ENCODE assay signal across 1 mouse cellular context in the genomic region with DNA sequence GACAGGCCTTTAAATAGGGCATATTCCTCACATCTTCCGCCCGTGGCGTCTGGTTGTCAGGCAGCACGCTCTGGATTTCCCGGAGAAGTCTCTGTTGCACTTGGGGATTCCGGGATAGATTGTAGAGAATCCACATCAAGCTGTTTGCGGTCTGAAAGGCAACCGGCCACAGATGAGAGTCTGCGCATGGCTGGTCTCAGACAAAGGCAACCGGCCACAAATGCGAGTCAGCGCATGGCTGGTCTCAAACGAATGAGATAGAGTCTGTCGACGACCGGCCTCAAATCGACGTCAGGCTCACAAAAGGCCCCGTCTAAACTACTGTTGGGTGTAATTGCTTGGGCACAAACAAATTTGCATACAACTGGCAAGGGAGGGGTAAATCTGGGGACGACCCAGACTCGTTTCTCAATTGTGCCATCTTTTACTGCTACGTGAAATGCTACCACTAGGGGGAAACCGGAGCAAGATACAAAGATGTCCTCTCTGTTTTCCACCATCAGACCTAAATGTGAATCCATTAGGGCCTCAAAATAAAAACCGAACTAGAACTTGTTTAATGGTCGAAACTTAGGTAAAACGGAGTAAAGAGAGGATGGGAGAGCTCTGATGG.
TF ChIP-seq lines count a peak whose summit lies in the region.

No protein-coding gene starts in this region.

TF ChIP-seq in MEL, 35 proteins besides CTCF, POLR2A, EP300 and RAD21 (continued from another document):
- TF ChIP-seq ZKSCAN1 (IDR thresholded peaks at IDR 0.05; ENCODE audit: low read depth, low read length) (no peak), GABPA (IDR thresholded peaks at IDR 0.05; ENCODE audit: low read depth, low read length) (no peak), MAX (IDR thresholded peaks at IDR 0.05; ENCODE audit: low read length) (no peak), MAFK (IDR thresholded peaks at IDR 0.05; ENCODE audit: borderline replicate concordance, low read depth, low read length) (no peak), CHD1 (IDR thresholded peaks at IDR 0.05; ENCODE audit: low read depth, low read length) (no peak), GATA1 (IDR thresholded peaks at IDR 0.05; ENCODE audit: low read depth, low read length) (no peak), TAL1 (IDR thresholded peaks at IDR 0.05; ENCODE audit: low read length) (no peak), ZC3H11A (IDR thresholded peaks at IDR 0.05; ENCODE audit: low read depth, low read length) (no peak)
